Mouse (Mus musculus) spleen, adult 2 months (tissue): Measurements from ENCODE around the gene Ttc5. TPM values are rescaled to one million over a fixed set of nuclear protein-coding genes. Genes with fewer than 3 reads are reported as not detected.

Source experiments
- DNase-seq, 2 experiments: peaks; one replicate each; pipeline versions ENCODE4 v3.0.0 to v3.0.0-alpha.2; 2012 to 2021; ENCODE audit warnings: low spot score in 2 of 2, low read depth in 1 of 2
- H3K27ac ChIP-seq: fragments of 200-500 bp; 2 replicates; pipeline ENCODE4 v1.5.1; 2012; ENCODE audit warnings: low read length, inconsistent platforms; ENCODE audit not compliant: insufficient read depth
- H3K27me3 ChIP-seq: fragments of 200-500 bp; 2 replicates; pipeline ENCODE4 v1.6.1; 2012; ENCODE audit warnings: mild to moderate bottlenecking, moderate library complexity, low read length, inconsistent platforms; ENCODE audit not compliant: control insufficient read depth, insufficient read depth
- H3K36me3 ChIP-seq: fragments of 200-500 bp; 2 replicates; pipeline ENCODE4 v1.6.1; 2012; ENCODE audit warnings: mild to moderate bottlenecking, low read length, inconsistent platforms; ENCODE audit not compliant: control insufficient read depth, insufficient read depth
- H3K4me1 ChIP-seq: fragments of 200-500 bp; 2 replicates; pipeline ENCODE4 v1.6.1; 2011; ENCODE audit warnings: inconsistent platforms; ENCODE audit not compliant: control insufficient read depth, insufficient read depth, insufficient read length
- H3K4me3 ChIP-seq: fragments of 200-500 bp; 2 replicates; pipeline ENCODE4 v1.5.1; 2011; ENCODE audit warnings: mild to moderate bottlenecking, inconsistent platforms; ENCODE audit not compliant: insufficient read depth, insufficient read length; ENCODE audit errors: extremely low read depth
- CTCF ChIP-seq: fragments of 200-500 bp; IDR thresholded peaks from 2 replicates; pipeline ENCODE4 v1.5.1; 2011; ENCODE audit warnings: mild to moderate bottlenecking, inconsistent platforms; ENCODE audit not compliant: insufficient read depth, insufficient read length, insufficient replicate concordance; ENCODE audit errors: extremely low read depth
- POLR2A ChIP-seq: fragments of 200-500 bp; IDR thresholded peaks from 2 replicates; pipeline ENCODE4 v1.6.1; 2011; ENCODE audit warnings: low read depth, low read length, inconsistent platforms
- WGBS: fragments of 180-500 bp; shearing (Covaris S2); methylation state at CpG from one replicate; pipeline ENCODE4 v1.1.7; 2018; 5-methylcytosine and 5-hydroxymethylcytosine counted together
- polyA plus RNA-seq: library from polyadenylated mRNA; depleted of rRNA; stranded (reverse); fragments of >200 nt; gene quantifications from 2 replicates; pipeline ENCODE4 v1.2.3, GENCODE M21; 2012

The Ttc5 gene
- polyA plus RNA-seq, 1 experiment, result 28.1 TPM

DNA sequence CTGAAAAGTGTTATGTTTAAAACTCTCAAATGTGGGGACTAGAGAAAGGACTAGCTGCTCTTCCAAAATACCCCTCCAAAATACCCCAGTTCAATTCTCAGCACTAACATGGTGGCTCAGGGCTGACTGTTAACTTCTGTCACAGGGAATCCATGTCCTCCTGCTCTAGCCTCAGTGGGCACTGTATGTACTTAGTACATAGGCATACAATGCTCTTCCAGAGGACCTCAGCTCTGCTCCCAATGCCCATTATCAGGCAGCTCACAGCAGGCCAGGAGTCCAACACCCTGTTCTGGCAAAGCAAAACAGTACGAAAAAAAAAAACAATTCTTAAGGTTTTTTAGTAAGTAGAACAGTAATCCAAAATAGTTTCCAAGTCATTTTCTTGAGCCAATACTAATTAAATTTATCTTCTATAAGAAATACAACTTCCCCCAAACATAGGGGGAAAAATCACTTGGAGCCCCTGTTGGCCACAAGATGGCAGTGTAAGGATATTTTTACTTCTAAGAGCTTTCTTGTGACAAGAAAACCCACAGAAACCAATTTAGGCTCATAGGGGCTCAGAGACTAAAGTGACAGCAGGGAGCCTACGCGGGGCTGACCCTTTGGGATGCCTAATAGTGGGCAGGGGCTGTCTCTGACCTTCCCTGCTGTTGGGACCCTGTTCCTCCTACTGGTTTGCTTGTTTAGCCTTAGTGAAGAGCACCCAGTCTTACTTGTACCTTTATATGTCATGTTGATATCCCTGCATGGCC, 14.4 kb upstream of the Ttc5 start:
- no peak for TF ChIP-seq POLR2A
- no peak overlapping the region for H3K27ac ChIP-seq
- DNase-seq, result peak; percentile 43 to 64
- WGBS, result 14% methylated on average over 3 of the region's 3 CpGs
- H3K36me3 ChIP-seq, result no peaks in the 10 kb centered on the region
- no peak overlapping the region for H3K4me3 ChIP-seq
- no peaks in the 10 kb centered on the region for H3K4me1 ChIP-seq
- H3K27me3 ChIP-seq, result no peaks in the 10 kb centered on the region

- H3K27me3 ChIP-seq, result no peaks in the 10 kb centered on the region
- 78% methylated on average over 2 of the region's 2 CpGs for WGBS
- no peaks in the 10 kb centered on the region for H3K36me3 ChIP-seq
- H3K4me3 ChIP-seq, result no peak overlapping the region
- no peaks in the 10 kb centered on the region for H3K4me1 ChIP-seq
- no peak for DNase-seq
- H3K27ac ChIP-seq, result no peak overlapping the region
- TF ChIP-seq CTCF, result no peak
- no peak for TF ChIP-seq POLR2A
These were observed 13.2 kb upstream of the Ttc5 start for GRCm38 (mm10) chr14:50798512-50798911.

- 90% methylated on average over 1 of the region's 1 CpGs for WGBS
These were observed 11.1 kb upstream of the Ttc5 start for GRCm38 (mm10) chr14:50796464-50796863.

GRCm38 (mm10) chr14:50795965-50796364, 10.6 kb upstream of the Ttc5 start:
- Histone ChIP-seq H3K4me1 (no peaks in the 10 kb centered on the region), H3K4me3 (no peak overlapping the region), H3K27me3 (no peaks in the 10 kb centered on the region), H3K27ac (no peak overlapping the region), H3K36me3 (no peaks in the 10 kb centered on the region)
- 88% methylated on average over 4 of the region's 4 CpGs for WGBS
- TF ChIP-seq CTCF (no peak), POLR2A (no peak)
- no peak for DNase-seq

More at GRCm38 (mm10) chr14:50796464-50796863, 11.1 kb upstream of the Ttc5 start:
- DNase-seq, result no peak
- Histone ChIP-seq H3K4me1 (no peaks in the 10 kb centered on the region), H3K27me3 (no peaks in the 10 kb centered on the region), H3K4me3 (no peak overlapping the region), H3K27ac (no peak overlapping the region), H3K36me3 (no peaks in the 10 kb centered on the region)
- TF ChIP-seq CTCF (no peak), POLR2A (no peak)

DNA sequence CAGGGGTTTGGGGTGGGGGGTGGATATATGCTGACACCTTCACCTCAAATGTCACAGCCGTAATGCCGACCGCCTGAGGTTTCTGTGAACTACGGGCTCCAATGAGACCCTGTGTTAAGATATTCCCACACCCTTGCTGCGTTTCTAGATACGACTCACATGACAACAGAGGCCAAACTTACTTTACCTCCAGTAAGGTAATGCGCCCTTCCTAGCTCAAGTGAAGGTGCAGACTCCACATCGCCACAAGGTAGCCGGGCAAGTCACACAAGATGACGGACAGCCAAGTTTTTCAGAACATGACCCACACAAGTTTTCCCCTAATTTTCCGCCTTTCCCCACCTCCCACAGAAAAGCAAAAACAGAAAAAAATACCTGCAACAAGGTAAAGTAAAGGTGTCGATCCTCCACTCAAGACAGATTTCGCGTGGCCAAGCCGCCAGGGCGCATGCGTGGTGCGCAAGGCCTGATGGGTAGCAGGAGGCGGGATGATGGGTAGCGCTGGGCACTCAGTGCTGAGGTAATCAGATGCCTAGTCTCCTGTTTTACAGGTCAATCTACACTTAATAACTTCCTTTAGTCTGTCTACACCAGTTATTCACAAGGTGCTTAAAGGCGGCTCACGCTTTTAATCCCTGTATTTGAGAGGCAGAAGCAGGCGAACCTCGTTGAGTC, 10.1 kb upstream of the Ttc5 start:
- DNase-seq, result no peak
- Histone ChIP-seq H3K4me3 (no peak overlapping the region), H3K36me3 (no peaks in the 10 kb centered on the region), H3K27ac (no peak overlapping the region), H3K4me1 (no peaks in the 10 kb centered on the region), H3K27me3 (no peaks in the 10 kb centered on the region)
- TF ChIP-seq CTCF (no peak), POLR2A (no peak)
- WGBS, result 94% methylated on average over 24 of the region's 24 CpGs

GRCm38 (mm10) chr14:50788157-50788556, 2.8 kb upstream of the Ttc5 start:
- DNase-seq, result no peak
- no peaks in the 10 kb centered on the region for H3K36me3 ChIP-seq
- WGBS, result 18% methylated on average over 2 of the region's 2 CpGs

DNA sequence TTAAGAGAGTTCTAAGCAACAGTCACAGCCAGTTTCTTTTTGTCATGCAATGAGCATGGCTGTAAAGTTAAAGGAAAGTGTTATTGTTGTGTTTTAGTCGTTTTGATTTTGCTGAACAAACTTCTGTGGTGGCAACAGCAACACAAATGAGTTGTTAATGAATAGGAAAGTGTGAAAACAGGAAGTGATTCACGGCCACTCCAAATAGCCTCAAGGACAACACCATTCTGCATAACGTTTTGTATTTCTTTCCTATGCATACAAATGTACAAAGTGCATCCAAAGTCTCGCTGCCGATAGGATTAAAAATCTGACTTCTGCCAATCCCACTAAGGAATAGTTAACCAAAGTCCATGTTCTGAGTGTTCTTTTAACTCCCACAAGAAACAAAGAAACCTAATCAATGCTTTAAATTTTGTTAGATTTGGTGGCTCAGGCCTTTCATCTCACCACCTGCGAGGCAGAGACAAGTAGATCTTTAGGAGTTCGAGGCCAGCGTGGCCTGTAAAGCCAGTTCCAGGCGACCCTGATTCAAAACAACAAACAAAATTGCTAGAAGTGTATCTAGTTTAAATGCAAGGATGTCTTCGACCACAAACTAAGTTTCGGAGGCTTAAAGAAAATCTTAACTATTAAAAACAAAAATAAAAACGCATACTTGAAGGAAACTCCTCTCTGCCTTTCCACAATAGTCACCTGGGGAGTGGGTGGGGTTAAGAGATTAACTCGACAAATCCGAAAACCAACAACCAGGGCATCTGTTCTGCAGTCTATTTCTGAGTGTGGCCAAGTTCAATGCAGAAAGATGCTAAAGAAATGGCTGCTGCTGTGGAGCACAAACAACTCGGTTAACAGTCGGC, 698 bp downstream of the Ttc5 start:
- H3K27me3 ChIP-seq, result no peaks in the 10 kb centered on the region
- H3K4me3 ChIP-seq, result peak overlapping the region; percentile 81
- TF ChIP-seq CTCF (no peak), POLR2A (no peak)
- DNase-seq, result no peak
- peak overlapping the region; percentile 86 for H3K27ac ChIP-seq
- H3K4me1 ChIP-seq, result no peaks in the 10 kb centered on the region; the same call in 1 of the 2 replicates
- WGBS, result 15% methylated on average over 16 of the region's 16 CpGs
- H3K36me3 ChIP-seq, result peaks cover 5% of the 10 kb centered on the region

More at GRCm38 (mm10) chr14:50788157-50788556, 2.8 kb upstream of the Ttc5 start:
- H3K4me3 ChIP-seq, result no peak overlapping the region
- TF ChIP-seq CTCF, result no peak
- no peak for TF ChIP-seq POLR2A
- H3K4me1 ChIP-seq, result no peaks in the 10 kb centered on the region; the same call in 1 of the 2 replicates
- no peaks in the 10 kb centered on the region for H3K27me3 ChIP-seq
- H3K27ac ChIP-seq, result no peak overlapping the region
